Mouse (Mus musculus) ovary, adult 18-20 months (tissue): ENCODE results near the gene Ift74.
"Not testable (repeated sequence)": the region's sequence is repeated elsewhere in the genome, so short reads cannot be mapped to it uniquely, and the experiment has no call there.

Experiments used
- DNase-seq: peaks from one replicate; pipeline ENCODE4 v3.0.0; 2022; ENCODE audit warnings: low spot score, mixed read lengths

Ift74 gene

GRCm38 (mm10) chr4:94613972-94614626 lies at the start of gene Ift74:
Ift74 (plus strand) TSS chr4:94614491.
- peak; percentile 91 for DNase-seq

GRCm38 (mm10) chr4:94572677-94573076 lies 41.6 kb upstream of the Ift74 start:
- DNase-seq = no peak

GRCm38 (mm10) chr4:94591765-94592381 lies 22.4 kb upstream of the Ift74 start:
- DNase-seq = no peak

- no peak for DNase-seq
Observed at GRCm38 (mm10) chr4:94592709-94593108, 21.6 kb upstream of the Ift74 start.

GRCm38 (mm10) chr4:94601395-94601794 lies 12.9 kb upstream of the Ift74 start:
- DNase-seq = no peak

GRCm38 (mm10) chr4:94602496-94603030 lies 11.7 kb upstream of the Ift74 start:
- DNase-seq = no peak

- peak; percentile 84 for DNase-seq
Observed at GRCm38 (mm10) chr4:94603031-94603629, 11.2 kb upstream of the Ift74 start, which contains the start of gene Plaa. Plaa (minus strand) TSS chr4:94603244.

- DNase-seq = no peak
Observed at GRCm38 (mm10) chr4:94604452-94605019, 9.8 kb upstream of the Ift74 start.

- no peak for DNase-seq
Observed at GRCm38 (mm10) chr4:94605591-94605990, 8.7 kb upstream of the Ift74 start.

GRCm38 (mm10) chr4:94610339-94610738 lies 4.0 kb upstream of the Ift74 start:
- DNase-seq = no peak

- DNase-seq = no peak
Observed at GRCm38 (mm10) chr4:94614627-94615006, 326 bp downstream of the Ift74 start.

- DNase-seq = no peak
Observed at GRCm38 (mm10) chr4:94620077-94620476, 5.8 kb downstream of the Ift74 start.

GRCm38 (mm10) chr4:94643141-94643540 lies 28.9 kb downstream of the Ift74 start:
- DNase-seq = no peak

- no peak for DNase-seq
Observed at GRCm38 (mm10) chr4:94649920-94650319, 35.6 kb downstream of the Ift74 start, which contains the start of gene Lrrc19. Lrrc19 (minus strand) TSS chr4:94650144.

GRCm38 (mm10) chr4:94650426-94651175 lies 36.3 kb downstream of the Ift74 start:
- DNase-seq = not testable (repeated sequence)

- DNase-seq = no peak
Observed at GRCm38 (mm10) chr4:94669718-94670117, 55.4 kb downstream of the Ift74 start.

GRCm38 (mm10) chr4:94680662-94681061 lies 66.4 kb downstream of the Ift74 start:
- DNase-seq = no peak

- no peak for DNase-seq
Observed at GRCm38 (mm10) chr4:94681181-94681580, 66.9 kb downstream of the Ift74 start.

GRCm38 (mm10) chr4:94682029-94682428 lies 67.7 kb downstream of the Ift74 start:
- DNase-seq = no peak

GRCm38 (mm10) chr4:94683305-94683704 lies 69.0 kb downstream of the Ift74 start:
- no peak for DNase-seq

GRCm38 (mm10) chr4:94689804-94690203 lies 75.5 kb downstream of the Ift74 start:
- DNase-seq = not testable (repeated sequence)

GRCm38 (mm10) chr4:94691078-94691477 lies 76.8 kb downstream of the Ift74 start:
- no peak for DNase-seq
